Mouse (Mus musculus) heart, postnatal 0 days (tissue): ENCODE data around the gene Snap91. TPM values are rescaled to one million over a fixed set of nuclear protein-coding genes. Genes with fewer than 3 reads are reported as not detected.

Experiments used
- ATAC-seq: fragments of 200-750 bp; cut with Nextera tagmentation; 2 replicates; pipeline ENCODE4 v1.8.0; 2017; ENCODE audit warnings: low read depth, moderate number of reproducible peaks, moderate library complexity; ENCODE audit not compliant: insufficient read depth
- DNase-seq: peaks from one replicate; pipeline ENCODE4 v3.0.0-alpha.2; 2016; ENCODE audit warnings: low spot score
- H3K27ac ChIP-seq: fragments of 300-500 bp; sonication (generic); 2 replicates; pipeline ENCODE4 v1.5.1; 2014; ENCODE audit warnings: low read depth, mild to moderate bottlenecking
- H3K27me3 ChIP-seq: fragments of 300-500 bp; sonication (generic); 2 replicates; pipeline ENCODE4 v1.6.1; 2014; ENCODE audit warnings: low read length, mixed read lengths; ENCODE audit not compliant: control insufficient read depth, insufficient read depth
- H3K36me3 ChIP-seq: fragments of 300-500 bp; sonication (generic); replicated peaks from 2 replicates; pipeline ENCODE4 v1.6.1; 2014; ENCODE audit warnings: low read length, mixed read lengths; ENCODE audit not compliant: control insufficient read depth, insufficient read depth
- H3K4me1 ChIP-seq: fragments of 300-500 bp; sonication (generic); 2 replicates; pipeline ENCODE4 v1.6.1; 2014; ENCODE audit warnings: antibody characterized with exemption; ENCODE audit not compliant: control insufficient read depth, insufficient read depth
- H3K4me2 ChIP-seq: fragments of 300-500 bp; sonication (generic); 2 replicates; pipeline ENCODE4 v1.6.1; 2014; ENCODE audit warnings: low read depth, mild to moderate bottlenecking, low read length, moderate library complexity
- H3K4me3 ChIP-seq: fragments of 300-500 bp; sonication (generic); 2 replicates; pipeline ENCODE4 v1.5.1; 2014; ENCODE audit warnings: low read depth, low read length
- H3K9ac ChIP-seq: fragments of 300-500 bp; sonication (generic); replicated peaks from 2 replicates; pipeline ENCODE4 v1.6.1; 2014; ENCODE audit warnings: low read depth, low read length, mixed read lengths
- H3K9me3 ChIP-seq: fragments of 300-500 bp; sonication (generic); replicated peaks from 2 replicates; pipeline ENCODE4 v1.6.1; 2016; ENCODE audit warnings: low read length; ENCODE audit not compliant: control insufficient read depth
- CTCF ChIP-seq: IDR thresholded peaks from 2 replicates; pipeline ENCODE4 v1.5.1; 2016; ENCODE audit warnings: antibody characterized with exemption, control low read depth, low read depth
- EP300 ChIP-seq: IDR thresholded peaks from 2 replicates; pipeline ENCODE4 v1.6.1; 2016; ENCODE audit warnings: antibody characterized with exemption, low read depth
- WGBS: fragments of 180-500 bp; shearing (Covaris S2); extraction: QIAGEN DNeasy Blood & Tissue Kit; methylation state at CpG from one replicate; pipeline ENCODE4 v1.1.7; 2014; 5-methylcytosine and 5-hydroxymethylcytosine counted together
- polyA plus RNA-seq: library from polyadenylated mRNA; unstranded; fragments of >200 nt; fragmentation: Nextera tagmentation; extraction: Ambion mirVana; gene quantifications from 2 replicates; pipeline ENCODE4 v1.2.1, GENCODE M21; 2015
- total RNA-seq: library from RNA; depleted of rRNA; stranded (reverse); fragments of >200 nt; gene quantifications from 2 replicates; pipeline ENCODE4 v1.2.3, GENCODE M21; 2014; ENCODE audit warnings: low replicate concordance

Gene Snap91
- total and polyA plus RNA-seq, 2 experiments from 2014 or later, result 45.0 to 55.3 TPM

DNA sequence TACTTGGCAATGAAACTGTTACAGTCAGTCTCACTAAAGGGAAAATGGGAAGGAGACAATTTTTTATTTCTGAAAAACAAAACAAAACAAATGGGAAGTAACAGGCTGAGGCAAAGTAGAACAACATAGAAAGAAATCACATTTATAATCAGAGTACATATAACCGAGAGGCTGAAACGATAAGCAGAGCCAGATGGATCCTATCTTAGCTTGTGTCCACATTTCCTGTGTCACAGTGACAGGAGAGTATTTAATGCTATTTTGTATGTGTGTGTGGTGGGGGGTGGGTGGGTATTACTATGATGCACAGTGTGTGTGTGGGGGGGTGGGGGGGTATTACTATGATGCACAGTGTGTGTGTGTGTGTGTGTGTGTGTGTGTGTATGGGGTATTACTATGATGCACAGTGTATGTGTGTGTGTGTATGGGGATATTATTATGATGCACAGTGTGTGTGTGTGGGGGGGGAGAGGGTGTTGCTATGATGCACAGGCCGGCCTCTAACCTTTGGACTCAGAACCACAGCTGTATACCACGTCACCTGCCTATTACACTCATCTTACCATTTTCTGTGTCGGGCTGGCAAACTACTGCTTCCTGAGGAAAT, 36.6 kb downstream of the Snap91 start:
- DNase-seq (no peak), ATAC-seq (no peak)
- Histone ChIP-seq H3K36me3 (no peaks in the 10 kb centered on the region), H3K9ac (no peak overlapping the region), H3K4me3 (no peak overlapping the region), H3K27me3 (no peaks in the 10 kb centered on the region), H3K9me3 (no peaks in the 10 kb centered on the region), H3K4me1 (peaks cover 14% of the 10 kb centered on the region), H3K27ac (no peak overlapping the region), H3K4me2 (no peak overlapping the region)
- WGBS, result 69% methylated on average over 5 of the region's 5 CpGs
- no peak for TF ChIP-seq CTCF
- TF ChIP-seq EP300, result no peak

DNA sequence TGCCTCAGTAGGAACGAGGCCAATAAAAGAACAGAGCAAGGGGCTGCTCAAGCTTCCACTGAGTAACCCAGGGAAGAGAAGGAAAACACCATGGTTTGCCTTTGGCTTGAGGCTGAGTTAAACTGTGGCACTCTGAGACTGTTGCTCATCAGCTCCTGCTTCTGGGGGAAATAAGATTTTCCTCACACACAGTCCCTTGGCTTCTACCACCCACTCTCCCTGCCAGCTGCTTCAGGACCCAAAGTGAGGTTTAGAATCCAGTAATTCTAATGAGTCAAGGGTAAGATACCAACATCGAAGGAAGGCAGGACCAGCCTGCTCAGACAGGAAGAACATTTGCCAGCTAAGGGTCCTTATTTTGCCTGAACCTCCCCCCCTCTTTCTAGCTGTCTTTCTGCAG, 50.7 kb downstream of the Snap91 start:
- H3K36me3 ChIP-seq, result peaks cover 18% of the 10 kb centered on the region

DNA sequence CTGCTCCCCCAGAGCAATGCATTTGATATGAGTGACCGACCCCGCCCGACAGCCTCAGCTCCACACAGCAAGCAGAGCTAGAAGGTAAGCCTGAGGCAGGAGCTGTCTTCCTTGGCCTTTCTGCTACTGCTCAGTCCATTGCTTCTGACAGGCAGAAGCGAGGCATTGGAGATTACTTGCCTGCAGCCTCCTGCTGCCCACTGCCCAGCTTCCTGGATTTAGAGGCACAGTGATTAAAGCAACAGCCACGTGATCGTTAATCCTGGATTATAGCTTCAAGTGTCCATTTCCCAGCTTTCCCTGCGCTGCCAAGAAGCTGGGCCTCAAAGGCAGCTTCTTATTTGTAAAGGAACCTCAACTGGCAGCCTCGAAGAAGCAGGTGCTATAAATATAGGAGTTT, 51.4 kb downstream of the Snap91 start:
- no peaks in the 10 kb centered on the region for H3K27me3 ChIP-seq
- no peak overlapping the region for H3K27ac ChIP-seq
- ATAC-seq, result no peak
- H3K4me1 ChIP-seq, result no peaks in the 10 kb centered on the region; the same call in 1 of the 2 replicates
- no peak for TF ChIP-seq CTCF
- TF ChIP-seq EP300, result no peak
- no peak overlapping the region for H3K4me3 ChIP-seq
- DNase-seq, result no peak
- no peak overlapping the region for H3K4me2 ChIP-seq
- peaks cover 14% of the 10 kb centered on the region for H3K36me3 ChIP-seq
- no peak overlapping the region for H3K9ac ChIP-seq
- 64% methylated on average over 8 of the region's 8 CpGs for WGBS
- H3K9me3 ChIP-seq, result 0 out of 2 replicates have a peak, but pooled peaks cover 5% of the 10 kb centered on the region

More for the DNA sequence above, 50.7 kb downstream of the Snap91 start:
- no peaks in the 10 kb centered on the region; the same call in 1 of the 2 replicates for H3K4me1 ChIP-seq
- H3K4me2 ChIP-seq, result no peak overlapping the region
- no peak overlapping the region for H3K27ac ChIP-seq
- ATAC-seq (no peak), DNase-seq (no peak)
- H3K9me3 ChIP-seq, result 0 out of 2 replicates have a peak, but pooled peaks cover 5% of the 10 kb centered on the region
- no peak overlapping the region for H3K4me3 ChIP-seq
- H3K27me3 ChIP-seq, result no peaks in the 10 kb centered on the region
- 52% methylated on average over 2 of the region's 2 CpGs for WGBS
- TF ChIP-seq EP300, result no peak
- no peak for TF ChIP-seq CTCF
- no peak overlapping the region for H3K9ac ChIP-seq

DNA sequence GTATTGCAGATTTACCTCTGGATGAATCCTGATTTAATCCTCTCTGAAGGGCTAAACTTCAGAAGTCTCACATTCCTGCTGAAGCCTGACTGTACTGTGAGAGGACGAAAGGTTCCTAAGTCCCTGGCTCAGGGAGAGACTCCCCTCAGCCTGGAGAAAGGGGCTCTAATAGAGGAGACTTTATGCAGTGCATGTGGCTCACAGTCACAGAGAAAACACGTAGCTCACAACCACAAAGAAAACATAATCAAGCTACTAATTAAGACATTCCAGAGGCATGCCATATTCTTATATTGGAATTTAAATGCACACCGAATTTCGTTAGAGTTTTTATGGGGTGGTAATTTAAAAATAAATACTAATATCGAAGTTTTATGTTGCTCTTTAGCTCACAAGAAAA, 61.1 kb downstream of the Snap91 start:
- no peak overlapping the region for H3K4me2 ChIP-seq
- no peak overlapping the region for H3K4me3 ChIP-seq
- WGBS, result 81% methylated on average over 5 of the region's 5 CpGs
- no peaks in the 10 kb centered on the region for H3K27me3 ChIP-seq
- no peaks in the 10 kb centered on the region for H3K4me1 ChIP-seq
- H3K9ac ChIP-seq, result no peak overlapping the region
- no peak for ATAC-seq
- H3K36me3 ChIP-seq, result peaks cover 7% of the 10 kb centered on the region; the same call in 1 of the 2 replicates
- DNase-seq, result no peak
- TF ChIP-seq CTCF (no peak), EP300 (no peak)
- no peak overlapping the region for H3K27ac ChIP-seq
- no peaks in the 10 kb centered on the region for H3K9me3 ChIP-seq

DNA sequence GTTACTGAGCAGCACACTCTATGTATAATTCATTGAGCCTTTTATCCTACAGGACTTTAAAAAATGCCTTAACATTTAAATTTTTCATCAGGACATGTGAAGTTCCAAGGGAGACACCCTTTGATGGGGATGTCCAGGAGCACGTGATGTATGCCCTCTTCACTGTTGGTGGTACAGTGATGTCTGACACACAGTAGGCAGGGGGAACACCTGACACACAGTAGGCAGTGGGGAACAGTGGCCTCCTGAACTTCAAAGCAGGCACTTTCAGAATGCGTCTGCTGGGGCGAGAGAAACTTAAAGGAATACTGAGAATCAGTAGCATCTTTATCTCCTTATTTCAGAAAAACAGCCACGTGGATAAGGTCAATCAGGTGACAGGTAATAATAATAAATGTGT, 62.8 kb downstream of the Snap91 start:
- no peaks in the 10 kb centered on the region for H3K9me3 ChIP-seq
- DNase-seq, result no peak
- 63% methylated on average over 4 of the region's 4 CpGs for WGBS
- TF ChIP-seq CTCF (no peak), EP300 (no peak)
- no peaks in the 10 kb centered on the region; the same call in 1 of the 2 replicates for H3K36me3 ChIP-seq
- no peak overlapping the region for H3K9ac ChIP-seq
- H3K27me3 ChIP-seq, result no peaks in the 10 kb centered on the region
- no peak for ATAC-seq
- H3K4me2 ChIP-seq, result no peak overlapping the region
- no peak overlapping the region for H3K27ac ChIP-seq
- H3K4me3 ChIP-seq, result no peak overlapping the region
- no peaks in the 10 kb centered on the region for H3K4me1 ChIP-seq

DNA sequence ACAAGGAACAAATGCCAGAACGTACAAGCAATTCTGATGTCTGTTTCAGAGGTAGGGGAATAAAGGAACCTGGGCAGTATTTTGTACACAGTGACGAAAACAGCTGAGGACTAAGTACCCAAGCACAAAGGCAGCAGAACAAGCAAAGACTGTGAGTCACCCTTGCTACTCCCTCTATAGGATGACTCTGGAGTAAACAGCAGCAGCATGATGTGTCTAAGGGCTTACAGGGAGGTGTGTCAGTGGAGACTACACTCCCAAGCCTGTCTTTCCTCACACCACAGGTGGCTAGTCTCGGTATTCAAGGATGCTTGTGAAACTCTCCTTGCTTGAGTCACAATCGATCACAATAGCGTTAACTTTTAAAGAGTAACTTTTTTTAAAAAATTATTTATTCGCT, 66.1 kb downstream of the Snap91 start:
- Histone ChIP-seq H3K9me3 (no peaks in the 10 kb centered on the region), H3K36me3 (no peaks in the 10 kb centered on the region), H3K4me2 (no peak overlapping the region), H3K4me3 (no peak overlapping the region), H3K9ac (no peak overlapping the region), H3K27me3 (no peaks in the 10 kb centered on the region), H3K4me1 (no peaks in the 10 kb centered on the region), H3K27ac (no peak overlapping the region)
- ATAC-seq (no peak), DNase-seq (no peak)
- WGBS, result 74% methylated on average over 6 of the region's 6 CpGs
- no peak for TF ChIP-seq CTCF
- no peak for TF ChIP-seq EP300
